Mouse (Mus musculus) midbrain, postnatal 0 days (tissue): ENCODE measurements at regions not wholly inside any gene's neighbourhood (a gene's known extent, or its start where the extent isn't known, plus 50 kb on each side); places are given as distances from the start of the nearest gene placed in this dataset.
A peak's percentile ranks its signal among the peaks of the same experiment; 100 is the strongest.

ENCODE experiments used
- ATAC-seq: fragments of 200-750 bp; cut with Nextera tagmentation; 2 replicates; pipeline ENCODE4 v1.8.0; 2017; ENCODE audit warnings: moderate number of reproducible peaks, mild to moderate bottlenecking, moderate TSS enrichment, moderate library complexity; ENCODE audit not compliant: low FRiP score
- DNase-seq: peaks from one replicate; pipeline ENCODE4 v3.0.0-alpha.2; 2015; ENCODE audit warnings: low spot score
- H3K27ac ChIP-seq: fragments of 300-500 bp; sonication (generic); 2 replicates; pipeline ENCODE4 v1.5.1; 2014; ENCODE audit warnings: low read depth, mild to moderate bottlenecking, low read length, mixed read lengths
- H3K27me3 ChIP-seq: fragments of 300-500 bp; sonication (generic); 2 replicates; pipeline ENCODE4 v1.6.1; 2014; ENCODE audit warnings: low read length, control low read depth, mixed read lengths; ENCODE audit not compliant: insufficient read depth
- H3K36me3 ChIP-seq: fragments of 300-500 bp; sonication (generic); 2 replicates; pipeline ENCODE4 v1.6.1; 2014; ENCODE audit warnings: low read length, control low read depth, mixed read lengths; ENCODE audit not compliant: insufficient read depth
- H3K4me1 ChIP-seq: fragments of 300-500 bp; sonication (generic); 2 replicates; pipeline ENCODE4 v1.6.1; 2014; ENCODE audit warnings: mild to moderate bottlenecking, control low read depth, antibody characterized with exemption, low read length, mixed read lengths; ENCODE audit not compliant: insufficient read depth
- H3K4me2 ChIP-seq: fragments of 300-500 bp; sonication (generic); 2 replicates; pipeline ENCODE4 v1.6.1; 2014; ENCODE audit warnings: low read depth, mild to moderate bottlenecking, low read length, mixed read lengths; ENCODE audit not compliant: poor library complexity, severe bottlenecking
- H3K4me3 ChIP-seq: fragments of 300-500 bp; sonication (generic); 2 replicates; pipeline ENCODE4 v1.5.1; 2014; ENCODE audit warnings: low read depth, mild to moderate bottlenecking, low read length, moderate library complexity
- H3K9ac ChIP-seq: fragments of 300-500 bp; sonication (generic); replicated peaks from 2 replicates; pipeline ENCODE4 v1.6.1; 2014; ENCODE audit warnings: mild to moderate bottlenecking, low read length, moderate library complexity, mixed read lengths; ENCODE audit not compliant: poor library complexity, severe bottlenecking
- H3K9me3 ChIP-seq: fragments of 300-500 bp; sonication (generic); 2 replicates; pipeline ENCODE4 v1.6.1; 2016; ENCODE audit warnings: low read length, control low read depth
- CTCF ChIP-seq: IDR thresholded peaks from 2 replicates; pipeline ENCODE4 v1.5.1; 2016; ENCODE audit warnings: antibody characterized with exemption, mild to moderate bottlenecking
- WGBS: fragments of 180-500 bp; shearing (Covaris S2); extraction: QIAGEN DNeasy Blood & Tissue Kit; methylation state at CpG from one replicate; pipeline ENCODE4 v1.1.7; 2014; 5-methylcytosine and 5-hydroxymethylcytosine counted together

GRCm38 (mm10) chr17:62202658-62203057 lies 678.5 kb downstream of the Efna5 start:
- no peaks in the 10 kb centered on the region for H3K4me1 ChIP-seq
- ATAC-seq (no peak), DNase-seq (no peak)

GRCm38 (mm10) chr17:62200491-62200890 lies 680.6 kb downstream of the Efna5 start:
- Histone ChIP-seq H3K9ac (no peak overlapping the region), H3K36me3 (no peaks in the 10 kb centered on the region), H3K4me2 (no peak overlapping the region), H3K27ac (no peak overlapping the region), H3K27me3 (no peaks in the 10 kb centered on the region), H3K4me1 (no peaks in the 10 kb centered on the region), H3K9me3 (no peaks in the 10 kb centered on the region), H3K4me3 (no peak overlapping the region)
- ATAC-seq: no peak
- no peak for DNase-seq
- WGBS: 86% methylated on average over 4 of the region's 4 CpGs
- TF ChIP-seq CTCF: no peak

More at GRCm38 (mm10) chr17:62202658-62203057, 678.5 kb downstream of the Efna5 start:
- Histone ChIP-seq H3K36me3 (no peaks in the 10 kb centered on the region), H3K27me3 (no peaks in the 10 kb centered on the region), H3K9ac (no peak overlapping the region), H3K4me3 (no peak overlapping the region), H3K9me3 (no peaks in the 10 kb centered on the region), H3K27ac (no peak overlapping the region), H3K4me2 (no peak overlapping the region)
- no peak for TF ChIP-seq CTCF
- 84% methylated on average over 2 of the region's 2 CpGs for WGBS

GRCm38 (mm10) chr17:62199559-62199958 lies 681.6 kb downstream of the Efna5 start:
- Histone ChIP-seq H3K9me3 (no peaks in the 10 kb centered on the region), H3K27me3 (no peaks in the 10 kb centered on the region), H3K4me3 (no peak overlapping the region), H3K36me3 (no peaks in the 10 kb centered on the region), H3K4me2 (no peak overlapping the region), H3K4me1 (no peaks in the 10 kb centered on the region), H3K27ac (no peak overlapping the region), H3K9ac (no peak overlapping the region)
- DNase-seq: no peak
- TF ChIP-seq CTCF: no peak
- WGBS: 72% methylated on average over 6 of the region's 6 CpGs
- no peak for ATAC-seq

- no peaks in the 10 kb centered on the region for H3K36me3 ChIP-seq
- H3K4me2 ChIP-seq: no peak overlapping the region
- no peaks in the 10 kb centered on the region for H3K4me1 ChIP-seq
- WGBS: 39% methylated on average over 2 of the region's 2 CpGs
- no peak overlapping the region for H3K4me3 ChIP-seq
- no peaks in the 10 kb centered on the region for H3K9me3 ChIP-seq
- no peak overlapping the region for H3K9ac ChIP-seq
- no peaks in the 10 kb centered on the region for H3K27me3 ChIP-seq
- ATAC-seq (no peak; the same call in 1 of the 2 replicates), DNase-seq (no peak)
- no peak overlapping the region for H3K27ac ChIP-seq
- no peak for TF ChIP-seq CTCF
Observed at GRCm38 (mm10) chr17:62178612-62179210, 702.4 kb downstream of the Efna5 start.

GRCm38 (mm10) chr17:62176336-62176735 lies 704.8 kb downstream of the Efna5 start:
- no peak overlapping the region for H3K4me3 ChIP-seq
- no peak overlapping the region for H3K9ac ChIP-seq
- H3K4me1 ChIP-seq: no peaks in the 10 kb centered on the region

GRCm38 (mm10) chr17:62172305-62172704 lies 708.8 kb downstream of the Efna5 start:
- ATAC-seq (no peak), DNase-seq (no peak)
- H3K4me3 ChIP-seq: no peak overlapping the region
- H3K36me3 ChIP-seq: no peaks in the 10 kb centered on the region
- no peak overlapping the region for H3K4me2 ChIP-seq
- WGBS: 92% methylated on average over 5 of the region's 5 CpGs
- H3K9ac ChIP-seq: no peak overlapping the region
- no peaks in the 10 kb centered on the region for H3K27me3 ChIP-seq
- TF ChIP-seq CTCF: no peak
- no peaks in the 10 kb centered on the region for H3K4me1 ChIP-seq
- H3K27ac ChIP-seq: no peak overlapping the region
- no peaks in the 10 kb centered on the region for H3K9me3 ChIP-seq

More at GRCm38 (mm10) chr17:62176336-62176735, 704.8 kb downstream of the Efna5 start:
- ATAC-seq: no peak
- WGBS: 81% methylated on average over 5 of the region's 5 CpGs
- Histone ChIP-seq H3K27ac (no peak overlapping the region), H3K36me3 (no peaks in the 10 kb centered on the region), H3K9me3 (no peaks in the 10 kb centered on the region), H3K4me2 (no peak overlapping the region), H3K27me3 (no peaks in the 10 kb centered on the region)
- no peak for TF ChIP-seq CTCF
- peak; percentile 35 for DNase-seq
